Mouse (Mus musculus) olfactory bulb, adult 2 months (tissue): Measurements from ENCODE around the gene Cd68.

Experiments
- CTCF ChIP-seq: fragments of 200-500 bp; IDR thresholded peaks from 2 replicates; pipeline ENCODE4 v1.5.1; 2012; ENCODE audit warnings: low read depth, mild to moderate bottlenecking, low read length, moderate library complexity; ENCODE audit not compliant: insufficient read depth
- POLR2A ChIP-seq: fragments of 200-500 bp; IDR thresholded peaks from 2 replicates; pipeline ENCODE4 v1.6.1; 2012; ENCODE audit warnings: mild to moderate bottlenecking, low read depth, low read length, moderate library complexity; ENCODE audit not compliant: insufficient read depth

GRCm38 (mm10) chr11:69662213-69662966 lies 3.6 kb downstream of the Cd68 start, which contains the start of gene Mpdu1:
- TF ChIP-seq CTCF (no peak), POLR2A (peak; percentile 85)
